Mouse (Mus musculus): ENCODE measurements around the gene Rps6kb1. TPM values are rescaled to one million over a fixed set of nuclear protein-coding genes. Genes with fewer than 3 reads are reported as not detected.

Gene Rps6kb1
- polyA plus RNA-seq, 1 experiment = 9.8 TPM

GRCm38 (mm10) chr11:86543960-86544638 is 506 bp downstream of the Rps6kb1 start:
- peaks cover 70% of the 10 kb centered on the region for H3K79me2 ChIP-seq (ENCODE audit: control insufficient read depth, insufficient read depth)
- no peaks in the 10 kb centered on the region for H3K27me3 ChIP-seq (ENCODE audit: control insufficient read depth, insufficient read depth, insufficient read length)
- H3K79me3 ChIP-seq (ENCODE audit: low read depth) = peaks cover 55% of the 10 kb centered on the region
- H3K4me3 ChIP-seq (ENCODE audit: insufficient read depth, poor library complexity, severe bottlenecking) = peak overlapping the region; percentile 97
- TF ChIP-seq MYOG (IDR thresholded peaks at IDR 0.05; ENCODE audit: control insufficient read depth, extremely low read depth, insufficient read length) (no peak), FOSL1 (IDR thresholded peaks at IDR 0.05; ENCODE audit: insufficient read depth, low read length, poor library complexity, severe bottlenecking) (no peak), CTCF (IDR thresholded peaks at IDR 0.05; ENCODE audit: control insufficient read depth, insufficient read depth, insufficient read length) (no peak), MAX (IDR thresholded peaks at IDR 0.05) (no peak), CEBPB (IDR thresholded peaks at IDR 0.05; ENCODE audit: low read depth) (no peak), USF1 (IDR thresholded peaks at IDR 0.05; ENCODE audit: low read depth) (no peak), MYOD1 (IDR thresholded peaks at IDR 0.05; ENCODE audit: control insufficient read depth, insufficient read length, low read depth) (no peak)
- H3ac ChIP-seq (ENCODE audit: control insufficient read depth, insufficient read length, low read depth) = peak overlapping the region; percentile 82
- peaks cover 16% of the 10 kb centered on the region for H3K36me3 ChIP-seq (ENCODE audit: control insufficient read depth, insufficient read depth)

GRCm38 (mm10) chr11:86542851-86543250 is 1.8 kb downstream of the Rps6kb1 start:
- Histone ChIP-seq H3K36me3 (ENCODE audit: control insufficient read depth, insufficient read depth) (peaks cover 17% of the 10 kb centered on the region), H3K27me3 (ENCODE audit: control insufficient read depth, insufficient read depth, insufficient read length) (no peaks in the 10 kb centered on the region), H3K79me2 (ENCODE audit: control insufficient read depth, insufficient read depth) (peaks cover 82% of the 10 kb centered on the region), H3K79me3 (ENCODE audit: low read depth) (peaks cover 65% of the 10 kb centered on the region), H3ac (ENCODE audit: control insufficient read depth, insufficient read length, low read depth) (no peak overlapping the region), H3K4me3 (ENCODE audit: insufficient read depth, poor library complexity, severe bottlenecking) (no peak overlapping the region)
- TF ChIP-seq MYOD1 (IDR thresholded peaks at IDR 0.05; ENCODE audit: control insufficient read depth, insufficient read length, low read depth) (no peak), MYOG (IDR thresholded peaks at IDR 0.05; ENCODE audit: control insufficient read depth, extremely low read depth, insufficient read length) (no peak), CTCF (IDR thresholded peaks at IDR 0.05; ENCODE audit: control insufficient read depth, insufficient read depth, insufficient read length) (no peak), MAX (IDR thresholded peaks at IDR 0.05) (no peak), USF1 (IDR thresholded peaks at IDR 0.05; ENCODE audit: low read depth) (no peak), FOSL1 (IDR thresholded peaks at IDR 0.05; ENCODE audit: insufficient read depth, low read length, poor library complexity, severe bottlenecking) (no peak), CEBPB (IDR thresholded peaks at IDR 0.05; ENCODE audit: low read depth) (no peak)

GRCm38 (mm10) chr11:86540476-86540845 is 4.1 kb downstream of the Rps6kb1 start:
- Histone ChIP-seq H3K4me3 (ENCODE audit: insufficient read depth, poor library complexity, severe bottlenecking) (no peak overlapping the region), H3ac (ENCODE audit: control insufficient read depth, insufficient read length, low read depth) (no peak overlapping the region), H3K36me3 (ENCODE audit: control insufficient read depth, insufficient read depth) (peaks cover 26% of the 10 kb centered on the region), H3K79me3 (ENCODE audit: low read depth) (peaks cover 83% of the 10 kb centered on the region), H3K79me2 (ENCODE audit: control insufficient read depth, insufficient read depth) (peaks cover 93% of the 10 kb centered on the region), H3K27me3 (ENCODE audit: control insufficient read depth, insufficient read depth, insufficient read length) (no peaks in the 10 kb centered on the region)
- TF ChIP-seq MAX (IDR thresholded peaks at IDR 0.05) = no peak
- TF ChIP-seq FOSL1 (IDR thresholded peaks at IDR 0.05; ENCODE audit: insufficient read depth, low read length, poor library complexity, severe bottlenecking) = no peak
- TF ChIP-seq CTCF (IDR thresholded peaks at IDR 0.05; ENCODE audit: control insufficient read depth, insufficient read depth, insufficient read length) = no peak
- TF ChIP-seq MYOD1 (IDR thresholded peaks at IDR 0.05; ENCODE audit: control insufficient read depth, insufficient read length, low read depth) = no peak
- no peak for TF ChIP-seq USF1 (IDR thresholded peaks at IDR 0.05; ENCODE audit: low read depth)
- TF ChIP-seq CEBPB (IDR thresholded peaks at IDR 0.05; ENCODE audit: low read depth) = no peak
- TF ChIP-seq MYOG (IDR thresholded peaks at IDR 0.05; ENCODE audit: control insufficient read depth, extremely low read depth, insufficient read length) = no peak

- Histone ChIP-seq H3K79me3 (ENCODE audit: low read depth) (peaks cover 86% of the 10 kb centered on the region), H3ac (ENCODE audit: control insufficient read depth, insufficient read length, low read depth) (no peak overlapping the region), H3K27me3 (ENCODE audit: control insufficient read depth, insufficient read depth, insufficient read length) (no peaks in the 10 kb centered on the region), H3K79me2 (ENCODE audit: control insufficient read depth, insufficient read depth) (peaks cover 97% of the 10 kb centered on the region), H3K36me3 (ENCODE audit: control insufficient read depth, insufficient read depth) (peaks cover 28% of the 10 kb centered on the region), H3K4me3 (ENCODE audit: insufficient read depth, poor library complexity, severe bottlenecking) (no peak overlapping the region)
- TF ChIP-seq MYOD1 (IDR thresholded peaks at IDR 0.05; ENCODE audit: control insufficient read depth, insufficient read length, low read depth) (no peak), FOSL1 (IDR thresholded peaks at IDR 0.05; ENCODE audit: insufficient read depth, low read length, poor library complexity, severe bottlenecking) (no peak), MYOG (IDR thresholded peaks at IDR 0.05; ENCODE audit: control insufficient read depth, extremely low read depth, insufficient read length) (no peak), MAX (IDR thresholded peaks at IDR 0.05) (no peak), CTCF (IDR thresholded peaks at IDR 0.05; ENCODE audit: control insufficient read depth, insufficient read depth, insufficient read length) (no peak), USF1 (IDR thresholded peaks at IDR 0.05; ENCODE audit: low read depth) (no peak), CEBPB (IDR thresholded peaks at IDR 0.05; ENCODE audit: low read depth) (no peak)
Measured at GRCm38 (mm10) chr11:86539716-86540475, 4.7 kb downstream of the Rps6kb1 start.

- Histone ChIP-seq H3ac (ENCODE audit: control insufficient read depth, insufficient read length, low read depth) (no peak overlapping the region), H3K27me3 (ENCODE audit: control insufficient read depth, insufficient read depth, insufficient read length) (no peaks in the 10 kb centered on the region), H3K79me3 (ENCODE audit: low read depth) (peaks cover 90% of the 10 kb centered on the region), H3K4me3 (ENCODE audit: insufficient read depth, poor library complexity, severe bottlenecking) (no peak overlapping the region), H3K36me3 (ENCODE audit: control insufficient read depth, insufficient read depth) (peaks cover 39% of the 10 kb centered on the region), H3K79me2 (ENCODE audit: control insufficient read depth, insufficient read depth) (peaks cover 100% of the 10 kb centered on the region)
- TF ChIP-seq MAX (IDR thresholded peaks at IDR 0.05) (no peak), MYOD1 (IDR thresholded peaks at IDR 0.05; ENCODE audit: control insufficient read depth, insufficient read length, low read depth) (no peak), USF1 (IDR thresholded peaks at IDR 0.05; ENCODE audit: low read depth) (no peak), CTCF (IDR thresholded peaks at IDR 0.05; ENCODE audit: control insufficient read depth, insufficient read depth, insufficient read length) (no peak), FOSL1 (IDR thresholded peaks at IDR 0.05; ENCODE audit: insufficient read depth, low read length, poor library complexity, severe bottlenecking) (no peak), MYOG (IDR thresholded peaks at IDR 0.05; ENCODE audit: control insufficient read depth, extremely low read depth, insufficient read length) (no peak), CEBPB (IDR thresholded peaks at IDR 0.05; ENCODE audit: low read depth) (no peak)
Measured at GRCm38 (mm10) chr11:86538786-86539185, 5.8 kb downstream of the Rps6kb1 start.
